Mouse (Mus musculus): ENCODE measurements around the gene Naa35.
"Not testable (repeated sequence)": the region's sequence is repeated elsewhere in the genome, so short reads cannot be mapped to it uniquely, and the experiment has no call there.

The Naa35 gene

GRCm38 (mm10) chr13:59580954-59581353, 4.1 kb upstream of the Naa35 start:
- DNase-seq (ENCODE audit: low spot score), result no peak

- DNase-seq (ENCODE audit: low spot score), result no peak
Observed at GRCm38 (mm10) chr13:59584481-59584880, 578 bp upstream of the Naa35 start.

GRCm38 (mm10) chr13:59585648-59586005, 568 bp downstream of the Naa35 start:
- DNase-seq (ENCODE audit: low spot score), result no peak

- DNase-seq (ENCODE audit: low spot score), result no peak
Observed at GRCm38 (mm10) chr13:59587201-59587600, 2.1 kb downstream of the Naa35 start.

DNA sequence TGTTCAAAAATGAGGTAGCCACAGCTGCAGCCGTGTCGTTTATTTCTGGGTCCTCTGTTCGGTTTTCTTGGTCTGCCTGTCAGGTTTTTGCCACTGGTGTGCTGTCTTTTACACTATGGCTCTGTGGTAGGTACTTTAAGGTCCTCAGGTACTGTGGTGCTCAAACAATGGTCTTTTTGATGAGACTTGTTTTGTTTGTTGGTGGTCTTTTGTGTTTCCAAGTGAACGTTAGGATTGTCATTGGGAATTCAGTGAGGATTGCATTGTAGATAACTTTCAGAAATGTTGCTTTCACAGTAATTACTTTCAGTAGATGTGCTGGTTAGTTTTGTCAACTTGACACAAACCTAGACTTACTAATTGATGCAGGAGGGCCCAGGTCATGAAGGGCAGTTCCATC, 4.6 kb downstream of the Naa35 start:
- no peak for DNase-seq (ENCODE audit: low spot score)

- DNase-seq (ENCODE audit: low spot score), result no peak
Observed at GRCm38 (mm10) chr13:59590691-59591090, 5.6 kb downstream of the Naa35 start.

- DNase-seq (ENCODE audit: low spot score), result not testable (repeated sequence)
Observed at GRCm38 (mm10) chr13:59592058-59592457, 7.0 kb downstream of the Naa35 start.

DNA sequence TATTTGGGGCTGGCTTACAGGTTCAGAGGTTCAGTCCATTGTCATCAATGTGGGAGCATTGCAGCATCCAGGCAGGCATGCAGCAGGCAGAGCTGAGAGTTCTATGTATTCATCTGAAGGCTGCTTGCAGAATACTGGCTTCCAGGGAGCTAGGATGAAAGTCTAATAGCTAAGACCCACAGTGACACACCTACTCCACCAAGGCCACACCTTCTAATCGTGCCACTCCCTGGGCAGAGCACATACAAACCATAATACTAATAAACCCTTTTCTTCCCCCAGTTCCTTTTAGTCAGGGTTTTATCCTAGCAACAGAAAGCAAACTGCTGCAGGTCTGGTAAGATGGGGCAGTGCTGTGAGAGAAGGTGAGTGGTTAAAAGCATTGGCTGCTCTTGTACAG, 7.6 kb downstream of the Naa35 start:
- DNase-seq (ENCODE audit: low spot score), result no peak

GRCm38 (mm10) chr13:59603096-59603495, 18.0 kb downstream of the Naa35 start:
- DNase-seq (ENCODE audit: low spot score), result no peak

DNA sequence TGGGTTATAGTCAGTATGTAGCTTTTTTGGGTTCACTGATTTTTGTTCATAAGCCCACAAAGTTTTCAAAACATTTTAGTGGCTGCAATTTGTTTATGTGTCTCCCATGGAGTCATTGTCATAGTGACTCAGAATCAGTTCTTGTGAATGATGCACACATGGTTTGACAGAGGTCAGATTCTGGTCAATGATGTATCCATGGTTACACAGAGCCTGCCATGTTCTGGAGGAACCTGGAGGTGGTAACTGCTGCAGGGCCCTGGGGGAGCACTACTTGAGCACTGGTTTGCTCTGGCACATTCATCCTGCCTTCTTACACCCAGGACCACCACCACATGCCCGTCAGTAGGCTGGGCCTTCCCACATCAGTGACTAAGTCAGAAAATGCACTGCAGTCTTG, 19.5 kb downstream of the Naa35 start:
- no peak for DNase-seq (ENCODE audit: low spot score)

GRCm38 (mm10) chr13:59605221-59605922, 20.3 kb downstream of the Naa35 start:
- DNase-seq (ENCODE audit: low spot score), result no peak

- DNase-seq (ENCODE audit: low spot score), result no peak
Observed at GRCm38 (mm10) chr13:59609885-59610284, 24.8 kb downstream of the Naa35 start.

DNA sequence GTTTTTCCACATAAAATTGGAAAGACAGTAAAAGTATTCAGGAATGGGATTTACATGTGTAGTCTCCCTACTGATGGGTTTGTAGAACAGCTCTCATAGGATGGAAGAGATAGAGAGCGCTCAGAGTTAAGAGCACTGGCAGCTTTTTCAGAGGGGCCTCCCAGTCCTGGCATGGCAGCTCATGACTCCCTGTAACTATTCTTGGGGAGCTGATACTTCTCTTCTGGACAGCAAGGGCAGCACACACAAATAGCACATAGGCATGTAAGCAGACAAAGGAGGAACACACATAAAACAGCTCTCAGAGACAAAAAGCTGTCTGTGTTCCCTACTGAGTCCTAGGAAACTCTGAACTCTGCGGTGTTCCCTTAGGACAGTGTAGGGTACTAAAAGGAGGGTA, 25.4 kb downstream of the Naa35 start:
- DNase-seq (ENCODE audit: low spot score), result no peak

GRCm38 (mm10) chr13:59613868-59614267, 28.8 kb downstream of the Naa35 start:
- DNase-seq (ENCODE audit: low spot score), result no peak

DNA sequence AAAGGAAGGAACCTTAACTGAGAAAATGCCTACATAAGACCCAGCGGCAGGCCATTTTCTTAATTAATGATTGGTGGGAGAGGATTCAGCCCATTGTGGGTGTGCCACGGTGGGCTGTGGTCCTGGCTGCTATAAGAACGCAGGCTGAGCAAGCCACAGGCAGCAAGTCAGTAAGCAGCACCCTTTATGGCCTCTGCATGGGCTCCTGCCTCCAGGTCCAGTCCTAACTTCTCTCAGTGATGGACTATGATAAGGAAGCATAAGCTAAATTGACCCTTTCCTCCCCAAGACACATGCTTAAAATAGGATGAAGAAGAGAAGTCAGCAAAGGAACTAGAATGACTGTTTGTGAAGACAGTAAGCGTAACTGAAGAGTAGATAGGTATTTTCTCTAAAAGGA, 30.1 kb downstream of the Naa35 start:
- DNase-seq (ENCODE audit: low spot score), result no peak

- DNase-seq (ENCODE audit: low spot score), result no peak
Observed at GRCm38 (mm10) chr13:59615554-59615953, 30.5 kb downstream of the Naa35 start.

DNA sequence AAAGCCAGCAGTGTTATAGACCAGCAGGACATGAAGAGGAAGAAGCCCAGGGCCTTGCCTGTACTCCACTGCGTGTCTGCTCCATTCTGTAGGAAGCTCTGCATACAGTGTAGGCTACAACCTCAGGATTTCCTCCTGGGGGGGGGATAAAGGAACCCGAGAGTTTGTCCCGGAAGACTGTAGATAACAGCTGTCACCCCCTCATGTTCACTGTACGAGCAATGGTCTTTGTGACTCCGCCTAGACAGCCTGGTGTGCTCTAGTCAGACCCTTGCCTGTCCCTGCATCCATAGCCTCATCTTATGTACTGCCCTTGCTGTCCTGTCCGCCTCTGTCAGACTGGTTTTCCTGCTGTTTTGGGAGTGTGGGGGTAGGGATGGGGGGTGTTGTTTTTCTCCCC, 33.4 kb downstream of the Naa35 start:
- no peak for DNase-seq (ENCODE audit: low spot score)

DNA sequence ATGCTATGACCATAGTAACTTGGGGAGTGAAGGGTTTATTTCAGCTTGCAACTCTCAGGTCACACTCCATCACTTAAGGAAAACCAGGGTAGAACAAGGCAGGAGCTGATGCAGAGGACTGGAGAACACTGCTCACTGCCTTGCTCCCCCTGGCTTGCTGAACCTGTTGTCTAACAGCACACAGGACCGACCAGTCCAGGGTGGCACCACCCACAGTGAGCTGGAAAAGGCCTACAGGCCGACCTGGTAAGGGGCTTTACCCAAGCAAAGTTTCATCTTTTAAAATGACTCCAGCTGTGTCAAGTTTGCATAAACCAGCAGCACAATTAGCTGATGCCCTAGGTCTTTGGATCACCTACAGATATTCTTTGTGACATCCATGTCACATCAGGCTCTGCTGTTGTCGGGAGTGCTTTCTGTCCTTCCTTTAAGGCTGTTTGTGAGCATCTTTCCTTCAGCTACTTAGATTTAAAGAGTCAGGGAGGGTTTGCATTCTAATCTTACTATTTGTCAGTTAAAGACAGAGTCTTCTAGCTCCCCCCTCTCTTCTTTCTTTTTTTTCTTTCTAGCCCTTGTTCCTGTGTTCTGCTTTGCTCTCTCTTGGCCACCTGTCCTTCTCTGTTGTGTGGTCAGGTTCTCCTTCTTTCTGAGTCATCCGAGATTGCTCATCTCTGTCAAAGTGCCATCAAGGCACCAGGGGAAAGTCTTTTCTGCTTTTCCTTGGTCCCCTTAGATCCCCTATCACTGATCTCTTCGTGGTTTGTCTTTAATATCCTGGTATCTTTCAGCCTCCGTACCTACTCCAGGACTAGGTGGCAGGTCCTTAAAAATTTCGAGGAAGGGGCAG, 36.8 kb downstream of the Naa35 start:
- no peak for DNase-seq (ENCODE audit: low spot score)

DNA sequence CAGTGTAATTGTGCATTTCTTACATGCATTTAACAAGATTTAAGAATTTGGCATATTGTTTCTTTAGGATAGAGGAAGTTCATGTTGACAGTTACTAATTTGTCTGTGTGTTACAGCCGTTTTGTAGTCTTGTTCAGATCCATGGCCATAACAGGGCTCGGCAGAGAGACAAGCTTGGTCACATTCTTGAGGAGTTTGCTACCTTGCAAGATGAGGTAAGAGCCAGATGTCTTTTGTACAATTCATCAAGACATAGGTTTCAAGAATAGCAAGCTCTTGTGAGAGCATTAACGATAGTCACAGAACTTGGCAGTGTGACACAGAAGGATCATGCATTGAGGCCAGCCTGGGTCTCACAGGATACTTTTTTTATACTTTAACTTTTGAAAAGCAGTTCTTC, 39.3 kb downstream of the Naa35 start:
- no peak for DNase-seq (ENCODE audit: low spot score)

GRCm38 (mm10) chr13:59624903-59625302, 39.8 kb downstream of the Naa35 start:
- DNase-seq (ENCODE audit: low spot score), result peak; percentile 33

DNA sequence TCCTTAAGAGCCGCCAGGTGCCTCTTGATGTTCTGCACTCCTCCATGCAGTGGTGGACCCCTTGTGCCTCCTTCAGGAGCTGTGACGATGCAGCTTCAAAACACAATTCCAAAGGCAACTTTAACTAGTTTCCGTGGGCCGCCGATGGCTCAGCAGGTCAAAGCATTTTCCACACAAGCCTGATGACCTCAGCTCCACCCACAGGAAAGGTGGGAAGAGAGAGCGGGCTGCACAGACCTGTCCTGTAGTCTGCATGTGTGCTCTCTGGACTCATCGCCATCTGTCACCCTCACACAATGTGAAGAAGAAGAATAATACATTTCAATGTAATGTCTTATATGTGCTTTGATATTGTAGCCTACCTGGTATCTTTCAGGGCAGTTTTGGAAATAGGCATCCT, 41.7 kb downstream of the Naa35 start:
- no peak for DNase-seq (ENCODE audit: low spot score)

DNA sequence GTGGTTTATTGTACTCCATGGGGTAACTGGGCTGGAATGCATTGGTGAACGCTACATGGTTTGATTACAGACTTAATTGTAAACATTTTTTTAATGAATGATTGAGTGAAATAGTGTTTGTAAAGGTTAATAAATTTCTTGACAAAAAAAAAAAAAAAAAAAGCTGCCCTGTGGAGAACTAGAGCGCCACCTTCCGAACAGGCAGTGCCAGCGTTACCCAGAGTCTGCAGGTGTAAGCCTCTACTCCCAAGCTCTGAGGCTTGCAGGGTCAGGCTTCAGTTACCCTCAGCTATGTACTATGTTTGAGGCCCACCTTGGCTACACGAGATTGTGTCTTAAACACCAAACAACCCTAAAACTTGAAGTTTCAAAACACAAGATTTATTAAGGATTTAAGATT, 49.6 kb downstream of the Naa35 start:
- DNase-seq (ENCODE audit: low spot score), result no peak

DNA sequence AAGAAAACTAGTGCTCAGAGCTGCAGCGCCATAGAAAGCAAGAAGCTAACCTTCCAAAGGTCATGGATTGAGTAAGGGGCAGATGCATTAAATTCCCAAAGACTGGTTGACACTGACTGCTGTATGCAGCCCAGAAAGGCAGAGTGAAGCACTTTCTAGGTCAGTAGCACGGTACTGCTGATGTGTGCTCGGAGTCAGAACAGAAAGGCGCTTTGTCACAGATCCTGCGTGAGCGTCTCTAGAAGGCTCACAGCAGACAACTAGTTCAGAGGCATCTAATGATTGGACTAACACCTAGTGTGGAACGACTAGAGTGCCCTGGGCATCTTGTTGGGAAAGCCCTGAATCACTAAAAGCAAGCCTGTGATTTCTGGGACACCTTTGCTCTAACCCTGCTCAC, 52.7 kb downstream of the Naa35 start:
- DNase-seq (ENCODE audit: low spot score), result no peak

Measured in layer of hippocampus, adult 9-10 months (tissue).